Mouse (Mus musculus) left cerebral cortex, adult 2 months (tissue): ENCODE measurements around the gene Hacl1. TPM values are rescaled to one million over a fixed set of nuclear protein-coding genes. Genes with fewer than 3 reads are reported as not detected.

Experiments used
- DNase-seq, 2 experiments: peaks; one replicate each; pipeline ENCODE4 v3.0.0; 2021 to 2022; ENCODE audit warnings: low spot score in 2 of 2, mixed read lengths in 1 of 2; ENCODE audit errors: extremely low spot score in 1 of 2
- H3K27ac ChIP-seq: fragments of 200-600 bp; 2 replicates; pipeline ENCODE4 v1.8.1; 2022
- H3K4me3 ChIP-seq: fragments of 200-600 bp; 2 replicates; pipeline ENCODE4 v1.8.1; 2022
- CTCF ChIP-seq: fragments of 200-600 bp; IDR thresholded peaks from 2 replicates; pipeline ENCODE4 v1.8.1; 2022; ENCODE audit warnings: antibody characterized with exemption, mild to moderate bottlenecking, moderate library complexity
- intact Hi-C: fragments of 180-260 bp; cut with DNase I; formaldehyde crosslinking; loops from one replicate; pipeline ENCODE4 v1.15.1; 2025
- long read RNA-seq, 2 experiments: library from polyadenylated mRNA; stranded (forward); transcript quantifications; one replicate each; pipeline ENCODE4 v2.0.0; 2021; ENCODE audit warnings: borderline mapping rate in 2 of 2
- total RNA-seq, 2 experiments: library from RNA; stranded (reverse); gene quantifications; 2 replicates each; pipeline ENCODE4 v1.2.3; 2021

The Hacl1 gene
- 1 to 10 TPM; 4.4 to 6.7 TPM for total RNA-seq
- long read RNA-seq, experiment 1, transcript Hacl1-201 (17 exons, 2,644 nt): major isoform, 6 of 7 reads
- long read RNA-seq, experiment 1, partial matches to known transcripts: 0 of 7 reads
- long read RNA-seq, experiment 1, other reads (novel, unspliced or antisense): 1 of 7 reads
- long read RNA-seq, experiment 2, transcript Hacl1-201 (17 exons, 2,644 nt): major isoform, 5 of 6 reads
- long read RNA-seq, experiment 2, partial matches to known transcripts: 0 of 6 reads
- long read RNA-seq, experiment 2, other reads (novel, unspliced or antisense): 1 of 6 reads

- TF ChIP-seq CTCF: no peak; the same call in 1 of the 2 replicates
- H3K4me3 ChIP-seq: peak within 1 kb of the TSS; percentile 63
- DNase-seq: peak; percentile 73 to 79
- H3K27ac ChIP-seq: peak within 1 kb of the TSS; percentile 87
- intact Hi-C loops: no loop called here
Observed at GRCm38 (mm10) chr14:31640890-31641505, at the start of gene Hacl1, which contains the start of gene Btd. Hacl1 (minus strand) TSS chr14:31641286. Btd (plus strand) TSS chr14:31641028.

- intact Hi-C loops: no loop called here
- TF ChIP-seq CTCF: no peak
- no peak overlapping the region for H3K27ac ChIP-seq
- no peak for DNase-seq
- H3K4me3 ChIP-seq: no peak overlapping the region
Observed at GRCm38 (mm10) chr14:31686231-31686630, 45.1 kb upstream of the Hacl1 start.

- TF ChIP-seq CTCF: no peak
- intact Hi-C loops: no loop called here
- Histone ChIP-seq H3K27ac (no peak overlapping the region), H3K4me3 (no peak overlapping the region)
- DNase-seq: no peak
Observed at GRCm38 (mm10) chr14:31685680-31686079, 44.6 kb upstream of the Hacl1 start.

DNA sequence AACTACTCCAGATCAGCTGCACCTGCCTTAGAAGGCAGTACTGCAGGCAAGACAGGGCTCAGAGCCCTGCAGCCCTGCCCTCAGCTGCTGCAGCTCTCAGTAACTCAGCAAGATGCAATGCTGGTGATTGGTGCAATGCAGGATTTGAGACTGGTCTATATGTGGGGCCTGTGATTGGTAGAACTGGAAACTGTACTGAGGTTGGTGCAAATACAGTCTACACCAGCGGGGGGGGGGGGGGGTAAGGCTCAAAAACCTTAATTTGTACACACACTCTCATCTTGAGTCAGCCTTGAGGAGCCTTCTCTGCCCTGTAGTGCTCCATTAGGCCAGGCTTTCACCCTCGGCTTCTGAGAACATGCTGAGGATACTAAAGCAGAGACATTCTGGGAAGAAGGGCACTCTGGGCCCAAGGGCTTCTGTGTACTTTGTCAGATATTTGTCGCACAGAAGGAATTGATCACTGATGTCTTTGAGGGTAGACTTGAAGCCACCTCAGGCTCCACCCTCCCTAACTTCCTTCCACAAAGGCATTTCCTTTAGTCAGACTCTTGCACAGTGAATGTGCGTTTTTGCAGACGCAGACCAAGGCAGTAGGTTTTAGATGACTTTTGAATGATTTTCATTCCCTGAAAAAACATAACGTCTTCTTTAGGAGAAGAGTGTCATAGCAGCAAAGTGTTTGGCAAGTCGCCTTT, 43.4 kb upstream of the Hacl1 start:
- DNase-seq: no peak
- intact Hi-C loops: no loop called here
- Histone ChIP-seq H3K4me3 (no peak overlapping the region), H3K27ac (no peak overlapping the region)
- TF ChIP-seq CTCF: no peak

DNA sequence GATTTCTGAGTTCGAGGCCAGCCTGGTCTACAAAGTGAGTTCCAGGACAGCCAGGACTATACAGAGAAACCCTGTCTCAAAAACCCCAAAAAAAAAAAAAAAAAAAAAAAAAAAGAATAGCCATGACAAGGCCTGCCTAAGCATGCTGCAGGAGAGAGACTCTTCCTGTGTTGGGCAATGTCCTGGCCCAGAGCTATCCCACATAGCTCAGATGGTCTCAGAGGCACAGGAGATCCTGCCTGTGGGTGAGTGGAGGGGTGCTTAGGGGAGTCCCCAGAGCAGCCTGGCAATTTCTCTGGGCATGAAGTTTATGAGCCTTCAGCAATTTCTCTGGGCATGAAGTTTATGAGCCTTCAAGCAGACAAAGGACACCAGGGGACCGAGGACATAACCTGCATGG, 42.5 kb upstream of the Hacl1 start:
- DNase-seq: no peak
- Histone ChIP-seq H3K4me3 (no peak overlapping the region), H3K27ac (no peak overlapping the region)
- TF ChIP-seq CTCF: no peak
- intact Hi-C loops: no loop called here

DNA sequence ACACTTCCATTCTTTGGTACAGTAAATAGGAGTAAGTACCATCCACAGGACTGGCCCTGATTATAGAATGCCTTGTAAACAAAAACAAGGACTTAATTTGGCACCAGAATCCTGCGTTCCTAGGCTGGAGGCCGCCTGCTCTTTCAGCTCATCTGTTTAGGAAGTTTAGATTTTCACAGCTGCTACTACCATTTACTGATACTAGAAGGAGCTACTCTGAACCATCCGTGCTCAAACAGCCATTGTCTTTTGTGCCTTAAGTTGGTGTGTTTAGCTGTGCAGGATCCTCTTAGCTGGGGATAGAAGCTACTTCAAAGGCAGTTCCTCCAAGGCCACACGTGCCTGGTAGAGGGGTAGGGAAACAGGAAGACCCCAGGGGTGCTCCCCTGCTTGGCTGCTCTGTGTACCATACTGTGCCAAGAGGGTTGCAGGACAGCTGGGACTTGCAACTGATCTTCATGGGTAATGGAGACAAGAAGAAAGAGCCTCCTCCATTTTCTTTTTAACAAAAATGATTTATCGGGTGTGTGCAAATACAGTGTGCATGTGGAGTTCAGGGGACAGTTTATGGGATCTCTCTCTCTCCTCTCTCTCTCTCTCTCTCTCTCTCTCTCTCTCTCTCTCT, 41.0 kb upstream of the Hacl1 start:
- intact Hi-C loops: no loop called here
- Histone ChIP-seq H3K27ac (peak overlapping the region; percentile 55; the same call in 1 of the 2 replicates), H3K4me3 (no peak overlapping the region)
- DNase-seq: no peak
- no peak for TF ChIP-seq CTCF

- peak overlapping the region; percentile 55; the same call in 1 of the 2 replicates for H3K27ac ChIP-seq
Observed at GRCm38 (mm10) chr14:31681291-31681690, 40.2 kb upstream of the Hacl1 start.

GRCm38 (mm10) chr14:31680656-31681055, 39.6 kb upstream of the Hacl1 start:
- DNase-seq: no peak
- Histone ChIP-seq H3K27ac (no peak overlapping the region), H3K4me3 (no peak overlapping the region)
- TF ChIP-seq CTCF: no peak
- intact Hi-C loops: no loop called here

More at GRCm38 (mm10) chr14:31681291-31681690, 40.2 kb upstream of the Hacl1 start:
- no peak for DNase-seq
- no peak overlapping the region for H3K4me3 ChIP-seq
- no peak for TF ChIP-seq CTCF
- intact Hi-C loops: no loop called here

DNA sequence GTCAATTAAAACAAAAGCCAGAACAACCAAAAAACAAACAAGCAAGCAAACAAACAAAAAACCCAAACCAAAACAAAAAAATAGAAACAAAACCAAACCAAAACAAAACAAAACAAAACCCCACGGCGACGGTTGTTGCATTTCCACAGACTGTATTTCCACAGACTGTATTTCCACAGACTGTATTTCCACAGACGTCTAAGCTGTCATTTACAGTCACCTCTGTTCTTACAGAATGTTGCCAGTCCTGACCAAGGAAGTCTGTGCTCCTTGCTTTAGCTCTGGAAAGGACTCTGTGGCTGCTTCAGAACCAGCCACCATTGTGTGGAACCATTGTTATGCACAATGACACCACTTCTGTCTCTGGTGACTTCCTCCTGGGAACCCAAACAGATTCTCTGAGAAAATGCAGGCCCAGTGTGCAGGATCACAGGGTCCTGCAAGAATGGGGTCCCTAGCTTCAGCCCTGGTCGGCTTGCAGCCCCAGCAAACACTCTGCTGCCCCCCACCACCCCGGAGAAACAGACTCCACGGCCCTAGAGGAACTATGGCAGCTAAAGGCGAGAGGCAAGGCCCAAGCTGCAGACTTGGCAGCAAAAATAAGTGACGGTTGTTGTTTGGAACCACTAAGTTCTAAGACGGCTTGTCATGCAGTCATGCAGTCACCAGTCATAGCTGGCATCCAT, 30.7 kb upstream of the Hacl1 start:
- Histone ChIP-seq H3K4me3 (no peak overlapping the region), H3K27ac (no peak overlapping the region)
- DNase-seq: no peak
- TF ChIP-seq CTCF: no peak
- intact Hi-C loops: no loop called here

DNA sequence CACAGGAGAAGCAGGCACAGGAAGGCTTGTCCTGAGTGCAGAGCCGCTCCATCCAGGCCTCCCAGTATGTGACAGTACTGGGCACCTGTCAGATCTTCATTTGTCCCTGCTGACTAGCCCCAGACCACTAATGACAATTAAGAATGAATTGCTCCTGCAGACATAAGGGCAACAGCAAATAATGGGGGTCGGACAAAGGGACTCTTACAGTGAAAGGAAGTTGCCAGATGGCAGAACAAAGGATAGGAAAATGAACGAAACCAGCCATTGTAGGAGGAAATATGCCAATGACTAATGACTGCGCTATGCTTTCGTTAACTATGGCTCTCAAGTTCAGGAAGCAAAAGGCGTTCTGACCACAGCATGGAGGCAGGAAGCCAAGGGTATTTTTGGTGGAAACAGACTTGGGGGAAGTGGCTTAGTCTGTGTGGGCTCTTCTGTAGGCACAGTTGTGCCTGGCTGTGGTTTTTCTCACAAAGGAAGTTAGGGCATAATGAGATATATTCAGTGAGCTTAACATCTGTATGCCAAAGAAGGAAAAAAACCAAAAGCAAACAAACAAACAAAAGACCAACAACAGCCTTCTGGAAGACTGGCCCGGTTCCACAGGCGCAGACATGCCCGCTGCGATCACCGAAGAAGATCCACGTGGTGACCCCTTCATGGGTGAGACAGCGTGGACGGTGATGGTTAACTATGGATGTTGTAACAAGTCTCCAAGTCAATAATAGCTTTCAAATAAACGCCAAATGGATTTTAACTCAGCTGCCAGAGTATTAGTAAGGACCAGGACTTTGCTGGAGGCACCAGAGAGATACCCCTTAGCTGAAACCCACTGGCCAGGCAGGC, 28.8 kb upstream of the Hacl1 start:
- DNase-seq: no peak
- no peak for TF ChIP-seq CTCF
- Histone ChIP-seq H3K4me3 (peak overlapping the region; percentile 27), H3K27ac (peak overlapping the region; percentile 87)
- intact Hi-C loops: loop anchor here (2.0 kb wide), 1 partner anchor 59 kb away; no protein-coding TSS in a partner anchor
